Mouse (Mus musculus) urinary bladder, postnatal 25 days (tissue): Measurements from ENCODE around the gene Tmem107.

Source experiments
- DNase-seq: peaks from one replicate; pipeline ENCODE4 v3.0.0; 2022; ENCODE audit warnings: low spot score

The Tmem107 gene

GRCm38 (mm10) chr11:69059357-69059974 lies 11.1 kb upstream of the Tmem107 start, which contains the start of gene Borcs6:
Borcs6 (plus strand) TSS chr11:69059717.
- peak; percentile 84 for DNase-seq

- DNase-seq, result no peak
Measured at GRCm38 (mm10) chr11:69059975-69060411, 10.6 kb upstream of the Tmem107 start.

- DNase-seq, result no peak
Measured at GRCm38 (mm10) chr11:69060448-69061254, 10.0 kb upstream of the Tmem107 start.

- no peak for DNase-seq
Measured at GRCm38 (mm10) chr11:69061255-69061912, 9.2 kb upstream of the Tmem107 start.

- DNase-seq, result peak; percentile 69
Measured at GRCm38 (mm10) chr11:69062194-69062760, 8.3 kb upstream of the Tmem107 start.

- peak; percentile 96 for DNase-seq
Measured at GRCm38 (mm10) chr11:69062761-69063224, 7.8 kb upstream of the Tmem107 start.

GRCm38 (mm10) chr11:69063413-69064201 lies 7.0 kb upstream of the Tmem107 start:
- peak; percentile 85 for DNase-seq

- no peak for DNase-seq
Measured at GRCm38 (mm10) chr11:69064259-69065133, 6.1 kb upstream of the Tmem107 start.

GRCm38 (mm10) chr11:69065394-69065925 lies 5.1 kb upstream of the Tmem107 start:
- no peak for DNase-seq

GRCm38 (mm10) chr11:69066163-69066861 lies 4.3 kb upstream of the Tmem107 start:
- DNase-seq, result no peak

- peak; percentile 76 for DNase-seq
Measured at GRCm38 (mm10) chr11:69066956-69067355, 3.6 kb upstream of the Tmem107 start.

GRCm38 (mm10) chr11:69067601-69068000 lies 3.0 kb upstream of the Tmem107 start:
- DNase-seq, result peak; percentile 26

- DNase-seq, result no peak
Measured at GRCm38 (mm10) chr11:69070093-69070492, 513 bp upstream of the Tmem107 start.

GRCm38 (mm10) chr11:69071262-69071661 lies 656 bp downstream of the Tmem107 start:
- no peak for DNase-seq

- DNase-seq, result no peak
Measured at GRCm38 (mm10) chr11:69072234-69072633, 1.6 kb downstream of the Tmem107 start.

- DNase-seq, result no peak
Measured at GRCm38 (mm10) chr11:69072666-69073064, 2.1 kb downstream of the Tmem107 start.

- DNase-seq, result peak; percentile 65
Measured at GRCm38 (mm10) chr11:69073065-69073888, 2.7 kb downstream of the Tmem107 start.

- DNase-seq, result no peak
Measured at GRCm38 (mm10) chr11:69073951-69074775, 3.6 kb downstream of the Tmem107 start.
